Mouse (Mus musculus) liver, postnatal 0 days (tissue): Measurements from ENCODE around the gene Sik1. TPM values are rescaled to one million over a fixed set of nuclear protein-coding genes. Genes with fewer than 3 reads are reported as not detected.

Experiments used
- ATAC-seq: fragments of 200-750 bp; cut with Nextera tagmentation; 2 replicates; pipeline ENCODE4 v1.8.0; 2017; ENCODE audit warnings: mild to moderate bottlenecking, moderate library complexity
- DNase-seq: peaks from one replicate; pipeline ENCODE4 v3.0.0-alpha.2; 2016
- H3K27ac ChIP-seq: fragments of 300-500 bp; sonication (generic); 2 replicates; pipeline ENCODE4 v1.5.1; 2014; ENCODE audit warnings: antibody characterized with exemption, moderate library complexity, mild to moderate bottlenecking, low read depth
- H3K27me3 ChIP-seq: fragments of 300-500 bp; sonication (generic); 2 replicates; pipeline ENCODE4 v1.6.1; 2014; ENCODE audit warnings: low read length, control low read depth, mixed read lengths; ENCODE audit not compliant: insufficient read depth
- H3K36me3 ChIP-seq: fragments of 300-500 bp; sonication (generic); replicated peaks from 2 replicates; pipeline ENCODE4 v1.6.1; 2014; ENCODE audit warnings: mild to moderate bottlenecking, control low read depth, low read length, moderate library complexity, mixed read lengths; ENCODE audit not compliant: insufficient read depth
- H3K4me1 ChIP-seq: fragments of 300-500 bp; sonication (generic); 2 replicates; pipeline ENCODE4 v1.6.1; 2014; ENCODE audit warnings: antibody characterized with exemption, mild to moderate bottlenecking, control low read depth; ENCODE audit not compliant: insufficient read depth
- H3K4me2 ChIP-seq: fragments of 300-500 bp; sonication (generic); 2 replicates; pipeline ENCODE4 v1.6.1; 2014; ENCODE audit warnings: low read depth, mild to moderate bottlenecking, low read length, moderate library complexity, mixed read lengths
- H3K4me3 ChIP-seq: fragments of 300-500 bp; sonication (generic); 2 replicates; pipeline ENCODE4 v1.5.1; 2014; ENCODE audit warnings: low read depth, low read length
- H3K9ac ChIP-seq: fragments of 300-500 bp; sonication (generic); replicated peaks from 2 replicates; pipeline ENCODE4 v1.6.1; 2014; ENCODE audit warnings: mild to moderate bottlenecking, moderate library complexity
- H3K9me3 ChIP-seq: fragments of 300-500 bp; sonication (generic); 2 replicates; pipeline ENCODE4 v1.6.1; 2016; ENCODE audit warnings: mild to moderate bottlenecking, control low read depth, low read length, mixed read lengths
- CTCF ChIP-seq: sonication (generic); IDR thresholded peaks from 2 replicates; pipeline ENCODE4 v1.5.1; 2016; ENCODE audit warnings: antibody characterized with exemption, low read depth
- EP300 ChIP-seq: IDR thresholded peaks from 2 replicates; pipeline ENCODE4 v1.6.1; 2016; ENCODE audit warnings: antibody characterized with exemption, low read depth, mild to moderate bottlenecking
- WGBS: fragments of 180-500 bp; shearing (Covaris S2); extraction: QIAGEN DNeasy Blood & Tissue Kit; methylation state at CpG from one replicate; pipeline ENCODE4 v1.1.7; 2014; ENCODE audit not compliant: insufficient replicate concordance; 5-methylcytosine and 5-hydroxymethylcytosine counted together
- polyA plus RNA-seq: library from polyadenylated mRNA; unstranded; fragments of >200 nt; fragmentation: Nextera tagmentation; extraction: Ambion mirVana; gene quantifications from 2 replicates; pipeline ENCODE4 v1.2.1, GENCODE M21; 2015

Gene Sik1
- polyA plus RNA-seq, 1 experiment from 2014 or later: 7.8 TPM

- H3K27me3 ChIP-seq: no peaks in the 10 kb centered on the region
- H3K4me2 ChIP-seq: no peak overlapping the region
- H3K4me3 ChIP-seq: no peak overlapping the region
- ATAC-seq: no peak
- TF ChIP-seq CTCF: no peak
- no peak overlapping the region for H3K9ac ChIP-seq
- H3K27ac ChIP-seq: no peak overlapping the region
- 88% methylated on average over 13 of the region's 13 CpGs for WGBS
- peaks cover 27% of the 10 kb centered on the region for H3K4me1 ChIP-seq
- peaks cover 77% of the 10 kb centered on the region for H3K36me3 ChIP-seq
- DNase-seq: no peak
- no peaks in the 10 kb centered on the region for H3K9me3 ChIP-seq
Observed at GRCm38 (mm10) chr17:31846970-31847369, 8.6 kb downstream of the Sik1 start.

GRCm38 (mm10) chr17:31846352-31846751, 9.3 kb downstream of the Sik1 start:
- H3K4me1 ChIP-seq: peaks cover 30% of the 10 kb centered on the region
- no peak for DNase-seq
- WGBS: 83% methylated on average over 7 of the region's 9 CpGs
- no peak overlapping the region for H3K4me2 ChIP-seq
- no peak for ATAC-seq
- peaks cover 71% of the 10 kb centered on the region for H3K36me3 ChIP-seq
- H3K27ac ChIP-seq: no peak overlapping the region
- no peak overlapping the region for H3K4me3 ChIP-seq
- no peak for TF ChIP-seq CTCF
- TF ChIP-seq EP300: no peak
- no peaks in the 10 kb centered on the region for H3K27me3 ChIP-seq
- no peak overlapping the region for H3K9ac ChIP-seq
- H3K9me3 ChIP-seq: no peaks in the 10 kb centered on the region

- 60% methylated on average over 1 of the region's 1 CpGs for WGBS
- TF ChIP-seq CTCF (no peak), EP300 (no peak)
- no peak for ATAC-seq
- H3K27ac ChIP-seq: peak overlapping the region; percentile 80; the same call in 1 of the 2 replicates
- DNase-seq: no peak
- peaks cover 46% of the 10 kb centered on the region for H3K4me1 ChIP-seq
- H3K9me3 ChIP-seq: no peaks in the 10 kb centered on the region
- no peak overlapping the region for H3K4me2 ChIP-seq
- peaks cover 47% of the 10 kb centered on the region for H3K36me3 ChIP-seq
- H3K9ac ChIP-seq: no peak overlapping the region
- no peaks in the 10 kb centered on the region for H3K27me3 ChIP-seq
- no peak overlapping the region for H3K4me3 ChIP-seq
Observed at GRCm38 (mm10) chr17:31843891-31844290, 11.7 kb downstream of the Sik1 start.

- Histone ChIP-seq H3K9me3 (no peaks in the 10 kb centered on the region), H3K9ac (0 out of 2 replicates have a peak overlapping the region, but pooled peaks have one; percentile 30), H3K4me1 (peaks cover 52% of the 10 kb centered on the region), H3K4me2 (no peak overlapping the region), H3K36me3 (peaks cover 39% of the 10 kb centered on the region), H3K27ac (peak overlapping the region; percentile 80), H3K27me3 (no peaks in the 10 kb centered on the region), H3K4me3 (no peak overlapping the region)
- DNase-seq (no peak), ATAC-seq (peak; percentile 17)
- WGBS: 74% methylated on average over 12 of the region's 12 CpGs
- TF ChIP-seq EP300 (no peak), CTCF (no peak)
Observed at GRCm38 (mm10) chr17:31842930-31843822, 12.4 kb downstream of the Sik1 start.

- peak overlapping the region; percentile 80 for H3K27ac ChIP-seq
- no peak overlapping the region for H3K4me3 ChIP-seq
- H3K36me3 ChIP-seq: peaks cover 28% of the 10 kb centered on the region
- H3K4me1 ChIP-seq: peaks cover 57% of the 10 kb centered on the region
- ATAC-seq: peak; percentile 70
- 50% methylated on average over 18 of the region's 18 CpGs for WGBS
- H3K9ac ChIP-seq: no peak overlapping the region
- TF ChIP-seq EP300 (peak; percentile 45; the same call in 1 of the 2 replicates), CTCF (no peak)
- peak; percentile 57 for DNase-seq
- H3K9me3 ChIP-seq: no peaks in the 10 kb centered on the region
- no peaks in the 10 kb centered on the region for H3K27me3 ChIP-seq
- no peak overlapping the region for H3K4me2 ChIP-seq
Observed at GRCm38 (mm10) chr17:31841842-31842611, 13.6 kb downstream of the Sik1 start.

- 0 out of 2 replicates have a peak, but pooled peaks have one; percentile 9 for TF ChIP-seq EP300
- TF ChIP-seq CTCF: no peak
Observed at GRCm38 (mm10) chr17:31841453-31841841, 14.2 kb downstream of the Sik1 start.

More at GRCm38 (mm10) chr17:31841453-31841841, 14.2 kb downstream of the Sik1 start:
- Histone ChIP-seq H3K27me3 (no peaks in the 10 kb centered on the region), H3K36me3 (peaks cover 22% of the 10 kb centered on the region), H3K4me1 (peaks cover 63% of the 10 kb centered on the region), H3K4me3 (no peak overlapping the region), H3K4me2 (no peak overlapping the region), H3K9ac (no peak overlapping the region), H3K9me3 (no peaks in the 10 kb centered on the region), H3K27ac (peak overlapping the region; percentile 80)
- WGBS: 54% methylated on average over 3 of the region's 3 CpGs
- ATAC-seq (no peak), DNase-seq (peak; percentile 55)
